Mouse (Mus musculus) heart, adult 2 months (tissue): ENCODE results near the gene Polr3h. TPM values are rescaled to one million over a fixed set of nuclear protein-coding genes. Genes with fewer than 3 reads are reported as not detected.

Experiments used
- DNase-seq, 2 experiments: peaks; one replicate each; pipeline ENCODE4 v3.0.0; 2021
- H3K27ac ChIP-seq: fragments of 200-600 bp; 2 replicates; pipeline ENCODE4 v1.8.1; 2022
- H3K27me3 ChIP-seq: fragments of 200-500 bp; 2 replicates; pipeline ENCODE4 v1.6.1; 2012; ENCODE audit warnings: mild to moderate bottlenecking, low read length, inconsistent platforms, mixed read lengths; ENCODE audit not compliant: control insufficient read depth, insufficient read depth
- H3K36me3 ChIP-seq: fragments of 200-500 bp; 2 replicates; pipeline ENCODE4 v1.6.1; 2012; ENCODE audit warnings: low read length, inconsistent platforms; ENCODE audit not compliant: control insufficient read depth, insufficient read depth
- H3K4me1 ChIP-seq: fragments of 200-500 bp; 2 replicates; pipeline ENCODE4 v1.6.1; 2011; ENCODE audit warnings: low read length; ENCODE audit not compliant: control insufficient read depth, insufficient read depth
- H3K4me3 ChIP-seq: fragments of 200-600 bp; 2 replicates; pipeline ENCODE4 v1.8.1; 2022
- H3K79me2 ChIP-seq: fragments of 200-500 bp; replicated peaks from 2 replicates; pipeline ENCODE4 v1.6.1; 2012; ENCODE audit warnings: mild to moderate bottlenecking, inconsistent platforms, low read length, moderate library complexity, mixed read lengths; ENCODE audit not compliant: control insufficient read depth, insufficient read depth
- H3K9ac ChIP-seq: fragments of 200-500 bp; 2 replicates; pipeline ENCODE4 v1.6.1; 2012; ENCODE audit warnings: low read depth, mild to moderate bottlenecking, control low read depth, inconsistent platforms, low read length, mixed read lengths
- CTCF ChIP-seq: fragments of 200-600 bp; IDR thresholded peaks from 2 replicates; pipeline ENCODE4 v1.8.1; 2022; ENCODE audit warnings: antibody characterized with exemption, mild to moderate bottlenecking, moderate library complexity
- EP300 ChIP-seq: fragments of 200-500 bp; IDR thresholded peaks from 2 replicates; pipeline ENCODE4 v1.6.1; 2011; ENCODE audit warnings: low read depth, low read length, control low read depth; ENCODE audit not compliant: insufficient read depth
- POLR2A ChIP-seq: fragments of 200-500 bp; IDR thresholded peaks from 2 replicates; pipeline ENCODE4 v1.6.1; 2011; ENCODE audit warnings: mild to moderate bottlenecking, low read depth, low read length, control low read depth; ENCODE audit not compliant: insufficient read depth
- WGBS: fragments of 180-500 bp; shearing (Covaris S2); methylation state at CpG from one replicate; pipeline ENCODE4 v1.1.7; 2018; 5-methylcytosine and 5-hydroxymethylcytosine counted together
- intact Hi-C: fragments of 180-260 bp; cut with DNase I; formaldehyde crosslinking; loops from one replicate; pipeline ENCODE4 v1.15.1; 2025
- polyA plus RNA-seq: library from polyadenylated mRNA; depleted of rRNA; stranded (reverse); fragments of >200 nt; gene quantifications from 2 replicates; pipeline ENCODE4 v1.2.3, GENCODE M21; 2012
- total RNA-seq, 2 experiments: library from RNA; stranded (reverse); gene quantifications; 2 replicates each; pipeline ENCODE4 v1.2.3; 2021

The Polr3h gene
- total and polyA plus RNA-seq, 3 experiments = 5.9 to 8.1 (median 7.2) TPM

DNA sequence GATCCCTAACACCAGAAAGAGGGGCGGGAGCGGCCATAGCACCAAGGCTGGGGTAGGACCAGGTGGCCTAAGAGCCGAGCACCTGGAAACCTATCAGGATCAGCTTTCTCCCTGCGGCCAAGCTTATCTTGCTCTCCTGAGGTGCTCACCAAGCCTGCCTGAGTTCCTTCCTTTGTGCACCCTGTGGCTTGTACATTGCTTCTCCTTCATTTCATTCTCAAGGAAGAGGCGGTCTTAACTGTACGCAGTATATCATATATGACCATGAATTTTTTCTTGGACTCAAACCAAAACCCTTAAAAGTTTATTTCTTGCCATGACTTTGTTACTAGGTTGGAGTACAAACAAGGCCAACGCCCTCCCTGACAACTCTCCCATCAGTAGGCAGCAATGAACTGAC, 61.8 kb downstream of the Polr3h start:
- Histone ChIP-seq H3K4me1 (no peaks in the 10 kb centered on the region), H3K27ac (no peak overlapping the region), H3K9ac (no peak overlapping the region), H3K27me3 (no peaks in the 10 kb centered on the region), H3K36me3 (no peaks in the 10 kb centered on the region), H3K79me2 (no peaks in the 10 kb centered on the region), H3K4me3 (no peak overlapping the region)
- DNase-seq = no peak
- intact Hi-C loops = no loop called here
- TF ChIP-seq POLR2A = no peak
- TF ChIP-seq CTCF = no peak
- WGBS = 91% methylated on average over 7 of the region's 7 CpGs

GRCm38 (mm10) chr15:81860471-81861135, 65.4 kb downstream of the Polr3h start:
- intact Hi-C loops = no loop called here
- DNase-seq = peak; percentile 44 to 51
- H3K4me3 ChIP-seq = peak overlapping the region; percentile 43
- no peaks in the 10 kb centered on the region for H3K36me3 ChIP-seq
- H3K9ac ChIP-seq = no peak overlapping the region
- 24% methylated on average over 8 of the region's 8 CpGs for WGBS
- H3K27me3 ChIP-seq = no peaks in the 10 kb centered on the region
- peak overlapping the region; percentile 100 for H3K27ac ChIP-seq
- peaks cover 3% of the 10 kb centered on the region for H3K79me2 ChIP-seq
- H3K4me1 ChIP-seq = no peaks in the 10 kb centered on the region
- no peak for TF ChIP-seq EP300
- peak; percentile 43; the same call in 1 of the 2 replicates for TF ChIP-seq POLR2A

DNA sequence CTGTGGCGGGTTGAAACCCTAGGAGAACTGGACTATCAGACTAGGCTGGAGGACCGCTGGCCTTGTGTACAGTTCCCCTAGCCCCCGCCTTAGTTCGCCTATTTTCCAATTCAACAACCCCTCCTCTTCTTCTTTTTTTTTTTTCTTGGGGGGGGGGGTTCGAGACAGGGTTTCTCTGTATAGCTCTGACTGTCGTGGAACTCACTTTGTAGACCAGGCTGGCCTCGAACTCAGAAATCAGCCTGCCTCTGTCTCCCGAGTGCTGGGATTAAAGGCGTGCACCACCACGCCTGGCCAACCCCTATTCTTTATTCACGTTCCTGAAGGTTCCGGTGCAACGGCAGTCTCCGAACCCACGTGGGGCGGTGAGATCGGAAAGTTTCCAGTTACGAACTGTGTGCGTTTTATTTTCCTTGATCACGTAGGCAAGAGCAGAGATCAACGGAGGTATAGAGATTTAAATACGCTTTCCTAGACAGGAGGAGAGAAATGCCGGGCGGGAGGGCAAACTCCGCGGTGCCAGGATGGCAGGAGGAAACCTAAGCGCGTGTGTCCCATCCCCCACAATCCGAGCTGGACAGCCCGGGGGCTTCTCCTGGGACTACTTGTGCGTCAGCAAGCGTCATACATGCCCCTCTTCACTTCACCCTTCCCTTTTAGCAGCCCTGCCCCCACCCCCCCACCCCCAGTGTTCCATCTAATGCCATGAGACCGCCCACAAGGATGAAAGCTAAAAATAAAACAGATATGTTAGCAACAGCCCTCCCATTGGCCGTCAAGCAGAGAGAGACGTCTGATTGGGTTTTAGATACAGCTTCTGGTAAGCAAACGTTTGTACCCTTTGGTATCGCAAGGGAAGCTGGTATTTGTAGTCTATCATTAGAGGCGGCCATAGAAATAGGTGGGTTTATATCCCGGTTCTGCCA, 66.4 kb downstream of the Polr3h start:
- intact Hi-C loops = loop anchor here (2.0 kb wide), 1 partner anchor 13 kb away; the partner anchor contains the start of gene Aco2
- H3K36me3 ChIP-seq = no peaks in the 10 kb centered on the region; the same call in 1 of the 2 replicates
- peak; percentile 87 to 89 for DNase-seq
- H3K4me1 ChIP-seq = peaks cover 2% of the 10 kb centered on the region; the same call in 1 of the 2 replicates
- peaks cover 3% of the 10 kb centered on the region for H3K79me2 ChIP-seq
- H3K4me3 ChIP-seq = peak overlapping the region; percentile 71
- TF ChIP-seq CTCF (no peak), POLR2A (peak; percentile 65), EP300 (peak; percentile 40; the same call in 1 of the 2 replicates)
- no peaks in the 10 kb centered on the region for H3K27me3 ChIP-seq
- under 1% methylated on average over 39 of the region's 39 CpGs for whole genome bisulfite sequencing
- H3K9ac ChIP-seq = peak overlapping the region; percentile 98
- peak overlapping the region; percentile 100 for H3K27ac ChIP-seq

DNA sequence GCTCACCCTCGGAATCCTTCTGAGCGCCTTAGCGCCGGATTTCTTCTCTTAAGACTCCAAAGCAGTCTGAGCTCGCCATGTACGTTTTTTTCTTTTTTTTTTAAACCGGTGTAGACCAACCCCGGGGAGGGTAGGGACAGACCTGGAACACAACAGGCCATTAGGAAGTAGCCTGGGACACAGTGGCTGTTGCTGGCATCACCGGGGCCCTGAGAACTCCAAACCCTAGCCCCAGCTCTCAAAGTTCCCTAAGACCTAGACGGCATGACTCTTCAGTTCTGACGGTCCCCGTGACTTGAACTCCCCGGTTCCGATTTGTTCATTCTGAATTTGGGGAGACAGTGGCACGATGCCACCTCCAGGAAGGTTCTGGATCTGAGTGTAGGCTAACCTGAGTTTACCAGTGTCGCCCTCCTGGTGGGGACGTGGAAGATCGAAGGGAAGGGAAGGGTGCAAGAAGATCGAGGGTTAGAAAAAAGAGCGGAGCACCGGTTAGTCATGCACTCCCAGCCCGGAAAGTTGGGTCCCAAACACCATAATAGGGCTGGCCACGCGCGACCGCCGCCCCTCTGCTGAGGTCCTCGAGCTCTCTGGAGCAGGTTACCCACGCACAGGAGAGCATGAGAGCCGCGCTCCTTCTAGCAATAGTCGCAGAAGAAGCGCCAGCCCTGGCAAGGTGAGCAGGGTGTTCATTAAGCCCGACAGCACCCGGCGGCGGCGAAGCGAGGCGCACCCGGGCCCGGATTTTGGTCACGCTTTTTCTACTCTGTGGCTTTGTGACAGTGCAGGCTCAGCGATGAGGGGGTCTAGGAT, 67.3 kb downstream of the Polr3h start, which contains the start of gene Tob2:
Tob2 (minus strand) TSS at position 280 of the 813 bp plus-strand sequence.
- no peaks in the 10 kb centered on the region; the same call in 1 of the 2 replicates for H3K36me3 ChIP-seq
- TF ChIP-seq EP300 (0 out of 2 replicates have a peak, but pooled peaks have one; percentile 3), CTCF (peak; percentile 26), POLR2A (no peak)
- peak; percentile 79 to 81 for DNase-seq
- WGBS = under 1% methylated on average over 44 of the region's 44 CpGs
- intact Hi-C loops = loop anchor here (1.0 to 2.0 kb wide), 3 partner anchors 14 to 27 kb away; partner anchors contain the start of gene Aco2
- H3K4me1 ChIP-seq = peaks cover 2% of the 10 kb centered on the region; the same call in 1 of the 2 replicates
- H3K27me3 ChIP-seq = no peaks in the 10 kb centered on the region
- peaks cover 3% of the 10 kb centered on the region for H3K79me2 ChIP-seq
- H3K27ac ChIP-seq = peak within 1 kb of the TSS; percentile 100
- H3K4me3 ChIP-seq = peak within 1 kb of the TSS; percentile 71
- peak within 1 kb of the TSS; percentile 98 for H3K9ac ChIP-seq

DNA sequence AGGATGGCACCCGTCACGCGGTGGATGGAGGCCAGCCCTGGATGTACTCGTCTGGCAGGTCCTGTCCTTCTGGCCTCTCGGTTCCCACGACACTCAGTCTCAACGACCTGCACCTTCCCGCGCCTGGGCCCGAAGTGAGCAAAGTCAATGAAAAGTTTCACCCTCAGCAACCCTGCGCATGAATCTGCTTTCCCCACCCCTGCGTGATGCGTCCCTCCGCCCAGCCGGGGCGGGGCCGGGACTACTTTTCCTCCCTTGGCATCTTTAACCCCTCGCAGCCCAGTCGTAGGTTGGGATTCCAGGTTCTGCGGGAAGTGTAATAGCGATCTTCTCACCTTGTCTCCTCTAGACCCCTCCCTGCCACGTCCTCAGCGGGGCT, 67.9 kb downstream of the Polr3h start:
- Histone ChIP-seq H3K9ac (peak overlapping the region; percentile 98), H3K36me3 (peaks cover under 1% of the 10 kb centered on the region), H3K27ac (peak overlapping the region; percentile 100), H3K27me3 (no peaks in the 10 kb centered on the region), H3K4me3 (peak overlapping the region; percentile 71), H3K79me2 (peaks cover 3% of the 10 kb centered on the region), H3K4me1 (peaks cover 5% of the 10 kb centered on the region)
- TF ChIP-seq EP300 = peak; percentile 100
- no peak for TF ChIP-seq CTCF
- peak; percentile 100 for TF ChIP-seq POLR2A
- intact Hi-C loops = loop anchor here (1.0 to 2.0 kb wide), 3 partner anchors 15 to 27 kb away; partner anchors contain the start of gene Aco2
- 0% methylated on average over 23 of the region's 23 CpGs for WGBS
- peak; percentile 94 to 96 for DNase-seq
